Mouse (Mus musculus) hindbrain, embryonic 11.5 days (tissue): ENCODE data around the gene Synj1. TPM values are rescaled to one million over a fixed set of nuclear protein-coding genes. Genes with fewer than 3 reads are reported as not detected.
A peak's percentile ranks its signal among the peaks of the same experiment; 100 is the strongest.

ENCODE experiments used
- ATAC-seq: fragments of 200-750 bp; cut with Nextera tagmentation; 2 replicates; pipeline ENCODE4 v1.8.0; 2017; ENCODE audit warnings: mild to moderate bottlenecking, moderate TSS enrichment, moderate library complexity; ENCODE audit not compliant: low FRiP score
- DNase-seq: peaks from one replicate; pipeline ENCODE4 v3.0.0-alpha.2; 2015; ENCODE audit warnings: low spot score
- H3K27ac ChIP-seq: fragments of 300-500 bp; sonication (generic); 2 replicates; pipeline ENCODE4 v1.5.1; 2014; ENCODE audit warnings: mild to moderate bottlenecking, low read depth, low read length
- H3K27me3 ChIP-seq: fragments of 300-500 bp; sonication (generic); 2 replicates; pipeline ENCODE4 v1.6.1; 2014; ENCODE audit warnings: mild to moderate bottlenecking, low read length, moderate library complexity, mixed read lengths; ENCODE audit not compliant: control insufficient read depth, insufficient read depth
- H3K36me3 ChIP-seq: fragments of 300-500 bp; sonication (generic); 2 replicates; pipeline ENCODE4 v1.6.1; 2014; ENCODE audit warnings: mild to moderate bottlenecking, low read length, moderate library complexity, mixed read lengths; ENCODE audit not compliant: control insufficient read depth, insufficient read depth
- H3K4me1 ChIP-seq: fragments of 300-500 bp; sonication (generic); replicated peaks from 2 replicates; pipeline ENCODE4 v1.6.1; 2014; ENCODE audit warnings: low read length, mixed read lengths; ENCODE audit not compliant: control insufficient read depth, insufficient read depth
- H3K4me2 ChIP-seq: fragments of 300-500 bp; sonication (generic); replicated peaks from 2 replicates; pipeline ENCODE4 v1.6.1; 2014; ENCODE audit warnings: mild to moderate bottlenecking, low read depth, low read length
- H3K4me3 ChIP-seq: fragments of 300-500 bp; sonication (generic); 2 replicates; pipeline ENCODE4 v1.5.1; 2014; ENCODE audit warnings: low read depth, low read length
- H3K9ac ChIP-seq: fragments of 300-500 bp; sonication (generic); 2 replicates; pipeline ENCODE4 v1.6.1; 2014; ENCODE audit warnings: low read depth, low read length
- H3K9me3 ChIP-seq: fragments of 300-500 bp; sonication (generic); 2 replicates; pipeline ENCODE4 v1.6.1; 2016; ENCODE audit warnings: low read length; ENCODE audit not compliant: control insufficient read depth
- WGBS: fragments of 180-500 bp; shearing (Covaris S2); extraction: QIAGEN DNeasy Blood & Tissue Kit; methylation state at CpG from one replicate; pipeline ENCODE4 v1.1.7; 2014; 5-methylcytosine and 5-hydroxymethylcytosine counted together
- polyA plus RNA-seq: library from polyadenylated mRNA; unstranded; fragments of >200 nt; fragmentation: Nextera tagmentation; extraction: Ambion mirVana; gene quantifications from 2 replicates; pipeline ENCODE4 v1.2.1, GENCODE M21; 2014

The Synj1 gene
- polyA plus RNA-seq, 1 experiment from 2014 or later: 30.5 TPM

DNA sequence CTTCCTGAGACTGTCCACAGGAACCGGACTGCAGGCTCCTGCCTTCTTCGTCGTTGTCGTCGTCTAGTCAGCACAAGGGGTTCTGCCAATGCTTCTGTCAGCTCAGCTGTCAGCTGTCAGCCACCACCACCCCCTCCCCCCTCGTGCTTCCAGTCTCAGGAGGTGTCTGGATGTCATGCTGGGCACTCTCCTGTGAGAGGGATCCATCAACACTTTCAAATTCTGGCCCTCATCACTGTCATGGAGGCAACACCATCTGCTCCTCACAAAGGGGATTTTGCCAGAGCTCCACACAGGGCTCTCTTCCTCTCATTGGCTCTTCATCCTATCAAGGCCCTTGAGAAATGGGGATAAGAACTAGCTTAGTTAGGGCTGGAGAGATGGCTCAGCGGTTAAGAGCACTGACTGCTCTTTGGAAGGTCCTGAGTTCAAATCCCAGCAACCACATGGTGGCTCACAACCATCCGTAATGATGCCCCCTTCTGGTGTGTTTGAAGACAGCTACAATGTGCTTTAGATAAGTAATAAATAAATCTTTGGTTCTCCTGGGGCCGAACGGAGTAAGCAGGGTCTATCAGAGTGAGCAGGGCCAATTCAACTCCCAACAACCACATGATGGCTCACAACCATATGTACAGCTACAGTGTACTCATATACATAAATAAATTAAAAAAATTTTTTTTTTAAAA, 89.5 kb downstream of the Synj1 start:
- WGBS: 54% methylated on average over 10 of the region's 10 CpGs
- H3K4me3 ChIP-seq: no peak overlapping the region
- no peak overlapping the region for H3K4me2 ChIP-seq
- no peaks in the 10 kb centered on the region for H3K36me3 ChIP-seq
- no peaks in the 10 kb centered on the region for H3K9me3 ChIP-seq
- DNase-seq (peak; percentile 39), ATAC-seq (peak; percentile 72)
- no peak overlapping the region for H3K27ac ChIP-seq
- no peaks in the 10 kb centered on the region for H3K27me3 ChIP-seq
- H3K9ac ChIP-seq: no peak overlapping the region
- H3K4me1 ChIP-seq: no peaks in the 10 kb centered on the region

- Histone ChIP-seq H3K9ac (no peak overlapping the region), H3K27me3 (no peaks in the 10 kb centered on the region), H3K9me3 (no peaks in the 10 kb centered on the region), H3K27ac (no peak overlapping the region), H3K36me3 (no peaks in the 10 kb centered on the region), H3K4me2 (no peak overlapping the region), H3K4me1 (no peaks in the 10 kb centered on the region), H3K4me3 (no peak overlapping the region)
- no peak for DNase-seq
- ATAC-seq: no peak
- 72% methylated on average over 8 of the region's 8 CpGs for WGBS
Measured at GRCm38 (mm10) chr16:90917156-90917555, 94.0 kb downstream of the Synj1 start.

DNA sequence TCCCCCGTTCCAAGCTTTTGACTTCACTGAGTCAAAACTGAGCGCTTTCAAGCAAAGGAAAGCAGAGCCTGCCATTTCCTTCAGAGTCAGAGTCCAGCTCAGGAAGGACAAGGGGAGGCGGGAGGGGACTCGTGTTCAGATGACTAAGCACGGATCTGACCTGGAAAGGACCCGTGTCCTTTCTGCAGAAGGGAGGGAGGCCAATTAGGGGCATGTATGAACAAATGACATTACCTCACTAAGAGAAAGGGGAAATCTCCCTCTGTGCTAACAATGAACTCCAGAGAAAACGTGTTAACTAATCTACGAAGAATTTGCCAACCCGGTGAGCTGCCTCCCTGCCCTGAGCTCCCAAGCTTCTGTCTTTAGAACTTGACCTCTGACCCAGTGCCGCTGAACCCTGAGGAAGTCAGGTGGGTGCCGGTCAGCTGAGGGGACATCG, 95.0 kb downstream of the Synj1 start:
- H3K4me2 ChIP-seq: no peak overlapping the region
- 47% methylated on average over 12 of the region's 12 CpGs for WGBS
- no peak overlapping the region for H3K27ac ChIP-seq
- H3K9ac ChIP-seq: no peak overlapping the region
- no peaks in the 10 kb centered on the region for H3K36me3 ChIP-seq
- H3K4me1 ChIP-seq: no peaks in the 10 kb centered on the region
- DNase-seq: no peak
- no peak for ATAC-seq
- no peak overlapping the region for H3K4me3 ChIP-seq
- no peaks in the 10 kb centered on the region for H3K27me3 ChIP-seq
- no peaks in the 10 kb centered on the region for H3K9me3 ChIP-seq

DNA sequence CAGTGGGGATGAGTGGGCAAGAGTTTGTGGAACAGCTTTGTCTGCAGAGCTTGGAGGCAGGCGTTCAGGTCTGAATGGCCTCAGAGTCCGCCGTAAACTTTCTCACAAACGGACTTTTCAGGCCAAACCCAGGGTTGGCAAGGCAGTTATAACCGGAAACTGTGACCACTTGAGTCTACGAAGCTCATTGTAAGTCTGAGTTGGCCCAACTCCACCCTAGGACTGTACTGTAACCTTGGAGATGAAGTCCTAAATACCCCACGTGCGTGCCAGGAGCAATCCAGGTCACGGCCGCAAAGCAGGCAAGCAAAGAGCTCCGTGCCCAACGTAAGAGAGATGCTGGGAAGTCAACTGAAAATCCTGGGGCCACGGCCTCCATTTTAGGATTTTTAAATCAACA, 99.3 kb downstream of the Synj1 start:
- H3K4me3 ChIP-seq: no peak overlapping the region
- no peaks in the 10 kb centered on the region for H3K36me3 ChIP-seq
- no peak overlapping the region for H3K4me2 ChIP-seq
- DNase-seq: no peak
- no peaks in the 10 kb centered on the region for H3K4me1 ChIP-seq
- no peak for ATAC-seq
- H3K27me3 ChIP-seq: no peaks in the 10 kb centered on the region
- H3K9ac ChIP-seq: no peak overlapping the region
- 94% methylated on average over 13 of the region's 13 CpGs for WGBS
- no peaks in the 10 kb centered on the region for H3K9me3 ChIP-seq
- H3K27ac ChIP-seq: no peak overlapping the region

DNA sequence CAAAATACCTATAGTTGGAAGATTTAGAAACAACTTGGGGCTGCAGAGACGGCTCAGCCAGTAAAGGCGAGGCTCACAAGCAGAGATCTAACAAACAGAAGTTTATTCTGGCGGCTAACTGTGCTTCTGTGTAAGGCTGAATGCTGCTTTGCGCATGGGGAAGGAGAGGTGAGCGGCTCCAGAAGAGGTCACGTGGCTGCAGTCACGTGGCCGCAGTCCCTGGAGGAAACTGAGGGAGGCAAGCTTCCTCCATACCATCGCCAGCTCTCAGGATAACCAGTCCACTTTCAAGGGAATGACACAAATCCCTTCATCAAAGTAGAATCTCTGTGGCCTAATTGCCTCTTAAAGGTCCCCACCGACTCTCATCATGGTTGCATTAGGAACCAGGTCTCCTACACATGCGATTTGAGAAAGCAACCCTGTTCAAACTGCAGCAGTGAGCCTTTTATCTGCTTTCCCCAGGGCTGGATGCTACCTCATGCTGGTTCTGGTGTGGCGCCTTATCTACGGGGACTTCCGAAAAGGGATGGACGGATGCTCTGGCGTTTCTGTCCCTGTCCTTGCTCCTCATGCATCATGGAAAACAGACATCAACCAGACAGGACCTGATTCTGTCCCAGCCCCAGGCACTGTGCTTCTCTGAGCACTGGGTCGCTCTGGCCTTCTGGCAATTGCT, 100.1 kb downstream of the Synj1 start:
- H3K9ac ChIP-seq: no peak overlapping the region
- no peak for DNase-seq
- no peak overlapping the region for H3K27ac ChIP-seq
- no peaks in the 10 kb centered on the region for H3K9me3 ChIP-seq
- H3K4me2 ChIP-seq: no peak overlapping the region
- no peak overlapping the region for H3K4me3 ChIP-seq
- WGBS: 77% methylated on average over 17 of the region's 17 CpGs
- no peak for ATAC-seq
- H3K27me3 ChIP-seq: no peaks in the 10 kb centered on the region
- no peaks in the 10 kb centered on the region for H3K4me1 ChIP-seq
- no peaks in the 10 kb centered on the region for H3K36me3 ChIP-seq

DNA sequence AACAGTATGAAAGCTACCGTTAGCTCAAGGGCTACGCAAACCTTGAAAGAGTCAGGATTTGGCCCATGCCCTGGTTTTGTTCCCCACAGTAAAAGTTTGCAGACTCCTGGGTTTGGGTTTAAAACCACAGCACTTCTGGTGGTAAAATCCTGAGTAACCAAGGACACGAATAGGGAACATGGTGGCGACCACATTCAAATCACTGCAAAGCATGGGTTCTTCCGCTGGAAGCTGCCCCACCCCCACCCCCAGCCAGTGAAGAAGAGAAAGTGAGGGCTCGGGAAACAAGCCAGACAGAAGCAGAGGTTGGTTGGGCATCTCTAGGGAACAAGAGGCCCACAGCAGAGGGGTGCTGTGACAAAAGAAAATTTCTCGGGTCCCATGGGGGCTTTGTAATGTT, 103.9 kb downstream of the Synj1 start:
- Histone ChIP-seq H3K4me2 (no peak overlapping the region), H3K27me3 (no peaks in the 10 kb centered on the region; the same call in 1 of the 2 replicates), H3K27ac (no peak overlapping the region), H3K4me1 (no peaks in the 10 kb centered on the region), H3K36me3 (no peaks in the 10 kb centered on the region), H3K4me3 (no peak overlapping the region), H3K9ac (no peak overlapping the region), H3K9me3 (no peaks in the 10 kb centered on the region)
- ATAC-seq (no peak), DNase-seq (no peak)
- 74% methylated on average over 7 of the region's 7 CpGs for WGBS

DNA sequence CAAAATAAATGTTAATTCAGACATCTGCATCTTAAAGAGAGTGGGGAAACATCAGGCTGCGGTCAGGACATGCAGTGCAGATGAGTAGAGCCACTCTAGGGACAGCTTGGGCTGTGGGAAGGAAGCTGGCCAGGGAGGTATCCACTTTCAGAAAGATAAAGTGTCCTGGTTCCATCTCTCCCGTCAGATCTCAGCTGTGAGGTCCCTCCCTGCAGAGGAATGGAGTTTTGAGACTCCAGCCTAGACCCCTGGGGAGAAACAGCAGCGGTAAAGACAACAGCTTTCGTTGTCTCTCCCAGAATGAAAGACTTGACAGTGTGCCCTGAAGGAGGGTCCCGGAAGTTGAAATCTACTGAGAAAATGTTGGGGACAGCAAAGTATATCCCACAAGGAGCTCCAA, 107.8 kb downstream of the Synj1 start:
- Histone ChIP-seq H3K4me2 (no peak overlapping the region), H3K4me1 (no peaks in the 10 kb centered on the region), H3K4me3 (no peak overlapping the region), H3K9me3 (no peaks in the 10 kb centered on the region), H3K36me3 (no peaks in the 10 kb centered on the region), H3K27ac (no peak overlapping the region), H3K9ac (no peak overlapping the region), H3K27me3 (no peaks in the 10 kb centered on the region; the same call in 1 of the 2 replicates)
- 24% methylated on average over 5 of the region's 5 CpGs for WGBS
- DNase-seq (no peak), ATAC-seq (no peak)

DNA sequence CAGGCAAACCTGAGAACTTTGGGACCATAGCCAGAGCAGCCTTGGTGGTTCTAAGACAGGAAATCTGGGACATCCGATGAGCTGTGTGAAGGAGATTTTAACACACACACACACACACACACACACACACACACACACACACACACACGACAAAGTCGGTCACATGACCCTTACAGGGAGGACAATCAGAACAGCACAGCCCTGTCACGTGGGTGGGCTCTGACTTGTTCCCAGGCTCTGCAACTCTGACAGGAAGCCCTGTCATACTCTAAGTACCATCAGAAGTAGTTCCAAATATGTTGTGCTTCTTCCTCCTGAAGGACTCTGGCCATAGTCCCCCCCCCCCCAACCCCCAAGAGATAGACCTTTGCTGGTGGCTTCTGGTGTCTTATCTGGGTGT, 109.7 kb downstream of the Synj1 start:
- H3K27me3 ChIP-seq: no peaks in the 10 kb centered on the region; the same call in 1 of the 2 replicates
- 71% methylated on average over 4 of the region's 4 CpGs for WGBS
- ATAC-seq (no peak), DNase-seq (no peak)
- H3K4me2 ChIP-seq: no peak overlapping the region
- no peaks in the 10 kb centered on the region for H3K36me3 ChIP-seq
- no peak overlapping the region for H3K9ac ChIP-seq
- H3K9me3 ChIP-seq: no peaks in the 10 kb centered on the region
- H3K4me3 ChIP-seq: no peak overlapping the region
- H3K4me1 ChIP-seq: no peaks in the 10 kb centered on the region
- H3K27ac ChIP-seq: no peak overlapping the region

GRCm38 (mm10) chr16:90899498-90899897, 111.6 kb downstream of the Synj1 start:
- no peaks in the 10 kb centered on the region for H3K36me3 ChIP-seq
- no peak overlapping the region for H3K4me3 ChIP-seq
- 26% methylated on average over 12 of the region's 12 CpGs for WGBS
- H3K27ac ChIP-seq: no peak overlapping the region
- DNase-seq: peak; percentile 46
- H3K9me3 ChIP-seq: no peaks in the 10 kb centered on the region
- no peak for ATAC-seq
- H3K27me3 ChIP-seq: no peaks in the 10 kb centered on the region; the same call in 1 of the 2 replicates
- no peak overlapping the region for H3K4me2 ChIP-seq
- H3K9ac ChIP-seq: no peak overlapping the region
- no peaks in the 10 kb centered on the region for H3K4me1 ChIP-seq
